Mouse (Mus musculus): ENCODE measurements around the gene Tst.

Tst gene

GRCm38 (mm10) chr15:78405517-78406211, at the start of gene Tst:
Gene Tst (minus strand): TSS chr15:78405907.
- DNase-seq (ENCODE audit: low read depth, low spot score): peak; percentile 51

GRCm38 (mm10) chr15:78455168-78455567, 49.5 kb upstream of the Tst start:
- no peak for DNase-seq (ENCODE audit: low read depth, low spot score)

- DNase-seq (ENCODE audit: low read depth, low spot score): no peak
These were observed 47.2 kb upstream of the Tst start for GRCm38 (mm10) chr15:78452929-78453328.

- DNase-seq (ENCODE audit: low read depth, low spot score): no peak
These were observed 45.5 kb upstream of the Tst start for GRCm38 (mm10) chr15:78451201-78451600.

- DNase-seq (ENCODE audit: low read depth, low spot score): no peak
These were observed 44.7 kb upstream of the Tst start for GRCm38 (mm10) chr15:78450419-78450768.

- DNase-seq (ENCODE audit: low read depth, low spot score): peak; percentile 34
These were observed 44.1 kb upstream of the Tst start for GRCm38 (mm10) chr15:78449694-78450418.

- DNase-seq (ENCODE audit: low read depth, low spot score): no peak
These were observed 43.4 kb upstream of the Tst start for GRCm38 (mm10) chr15:78449131-78449530.

- peak; percentile 81 for DNase-seq (ENCODE audit: low read depth, low spot score)
These were observed 42.2 kb upstream of the Tst start for GRCm38 (mm10) chr15:78447746-78448535.

GRCm38 (mm10) chr15:78447121-78447520, 41.4 kb upstream of the Tst start:
- DNase-seq (ENCODE audit: low read depth, low spot score): no peak

GRCm38 (mm10) chr15:78443857-78444256, 38.1 kb upstream of the Tst start:
- DNase-seq (ENCODE audit: low read depth, low spot score): no peak

- no peak for DNase-seq (ENCODE audit: low read depth, low spot score)
These were observed 36.5 kb upstream of the Tst start for GRCm38 (mm10) chr15:78442231-78442630.

- DNase-seq (ENCODE audit: low read depth, low spot score): no peak
These were observed 33.3 kb upstream of the Tst start for GRCm38 (mm10) chr15:78438973-78439372.

- no peak for DNase-seq (ENCODE audit: low read depth, low spot score)
These were observed 32.8 kb upstream of the Tst start for GRCm38 (mm10) chr15:78438505-78438904.

GRCm38 (mm10) chr15:78438018-78438394, 32.3 kb upstream of the Tst start:
- no peak for DNase-seq (ENCODE audit: low read depth, low spot score)

GRCm38 (mm10) chr15:78437237-78438017, 31.7 kb upstream of the Tst start:
- peak; percentile 6 for DNase-seq (ENCODE audit: low read depth, low spot score)

- DNase-seq (ENCODE audit: low read depth, low spot score): peak; percentile 52
These were observed 30.9 kb upstream of the Tst start for GRCm38 (mm10) chr15:78436380-78437192.

- no peak for DNase-seq (ENCODE audit: low read depth, low spot score)
These were observed 30.0 kb upstream of the Tst start for GRCm38 (mm10) chr15:78435681-78436080.

GRCm38 (mm10) chr15:78434896-78435520, 29.3 kb upstream of the Tst start:
- peak; percentile 34 for DNase-seq (ENCODE audit: low read depth, low spot score)

- no peak for DNase-seq (ENCODE audit: low read depth, low spot score)
These were observed 25.9 kb upstream of the Tst start for GRCm38 (mm10) chr15:78431541-78432121.

GRCm38 (mm10) chr15:78430874-78431273, 25.2 kb upstream of the Tst start:
- DNase-seq (ENCODE audit: low read depth, low spot score): no peak

All from retina, postnatal 7 days (tissue).